Mouse (Mus musculus): ENCODE results near the gene Bhlhe23. TPM values are rescaled to one million over a fixed set of nuclear protein-coding genes. Genes with fewer than 3 reads are reported as not detected.

The Bhlhe23 gene
- polyA plus RNA-seq, 1 experiment from 2014 or later, result 2.8 TPM

DNA sequence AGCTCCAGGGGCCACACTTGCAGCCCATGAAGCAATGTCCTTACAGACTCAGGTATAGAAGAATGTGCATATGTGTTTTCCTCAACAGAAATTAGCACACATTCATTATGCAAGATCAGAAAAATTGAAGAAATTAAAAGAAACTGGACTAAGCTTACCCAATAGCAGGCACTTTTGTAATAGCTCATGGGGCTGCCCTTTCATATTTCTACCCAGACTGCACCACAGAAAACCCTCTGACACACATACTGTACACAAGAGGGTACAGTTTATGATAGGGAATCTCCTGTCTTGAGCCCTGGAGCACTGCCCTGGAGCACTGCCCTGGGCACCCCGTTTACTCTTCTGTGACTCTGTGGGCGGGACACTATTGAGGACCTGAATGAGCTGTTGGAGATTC is 38.7 kb downstream of the Bhlhe23 start:
- Histone ChIP-seq H3K4me1 (ENCODE audit: control insufficient read depth, insufficient read depth, low read length) (no peaks in the 10 kb centered on the region), H3K9ac (replicated peaks; ENCODE audit: low read depth, low read length) (no peak overlapping the region), H3K27me3 (ENCODE audit: control insufficient read depth, insufficient read depth, low read length) (no peaks in the 10 kb centered on the region), H3K27ac (ENCODE audit: low read depth, low read length) (no peak overlapping the region), H3K4me2 (ENCODE audit: low read depth, low read length) (no peak overlapping the region), H3K36me3 (ENCODE audit: control insufficient read depth, insufficient read depth, low read length) (no peaks in the 10 kb centered on the region), H3K4me3 (ENCODE audit: low read depth, low read length) (no peak overlapping the region), H3K9me3 (ENCODE audit: control insufficient read depth, low read length) (no peaks in the 10 kb centered on the region)
- WGBS, result 78% methylated on average over 2 of the region's 2 CpGs
- no peak for ATAC-seq (ENCODE audit: low read depth)

DNA sequence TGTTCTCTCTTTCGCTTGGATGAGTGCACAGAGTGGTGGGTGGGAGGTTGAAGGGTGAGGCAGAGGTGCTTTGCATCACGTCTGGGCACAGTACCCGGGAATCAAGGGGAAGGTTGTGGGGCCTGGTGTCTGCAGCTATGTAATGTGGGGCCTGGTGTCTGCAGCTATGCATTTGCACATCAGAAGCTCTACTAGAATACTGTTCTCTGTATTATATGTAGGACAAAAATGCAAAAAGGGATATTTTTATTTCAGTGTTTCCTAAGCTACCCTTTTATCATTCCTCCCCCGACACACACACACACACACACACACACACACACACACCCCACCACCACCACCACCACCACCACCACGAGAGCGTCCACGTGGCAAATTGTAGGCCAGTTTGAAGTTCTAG is 41.5 kb downstream of the Bhlhe23 start:
- H3K36me3 ChIP-seq (ENCODE audit: control insufficient read depth, insufficient read depth, low read length), result no peaks in the 10 kb centered on the region
- no peaks in the 10 kb centered on the region for H3K4me1 ChIP-seq (ENCODE audit: control insufficient read depth, insufficient read depth, low read length)
- no peak overlapping the region for H3K4me3 ChIP-seq (ENCODE audit: low read depth, low read length)
- no peaks in the 10 kb centered on the region for H3K27me3 ChIP-seq (ENCODE audit: control insufficient read depth, insufficient read depth, low read length)
- no peak overlapping the region for H3K27ac ChIP-seq (ENCODE audit: low read depth, low read length)
- WGBS, result 90% methylated on average over 7 of the region's 7 CpGs
- H3K9me3 ChIP-seq (ENCODE audit: control insufficient read depth, low read length), result no peaks in the 10 kb centered on the region
- no peak overlapping the region for H3K9ac ChIP-seq (replicated peaks; ENCODE audit: low read depth, low read length)
- H3K4me2 ChIP-seq (ENCODE audit: low read depth, low read length), result no peak overlapping the region
- no peak for ATAC-seq (ENCODE audit: low read depth)

DNA sequence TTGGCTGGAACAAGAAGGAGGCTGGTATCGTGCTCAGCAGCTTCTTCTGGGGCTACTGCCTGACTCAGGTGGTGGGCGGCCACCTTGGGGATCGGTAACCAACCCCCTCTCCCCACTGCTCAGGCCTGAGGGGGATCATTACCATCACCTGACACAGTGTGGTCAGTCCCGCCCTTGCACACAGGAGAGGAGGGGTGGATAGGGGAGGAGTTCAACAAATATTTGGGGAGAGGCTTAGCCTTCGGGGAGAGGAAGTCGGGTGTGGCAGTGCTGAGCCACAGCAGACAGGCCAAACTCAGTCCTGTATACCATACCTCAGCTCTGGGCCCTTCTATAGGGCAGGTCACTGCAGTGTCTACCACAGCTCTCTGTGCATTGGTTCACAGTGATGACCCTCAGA is 44.7 kb downstream of the Bhlhe23 start:
- Histone ChIP-seq H3K9ac (replicated peaks; ENCODE audit: low read depth, low read length) (no peak overlapping the region), H3K27ac (ENCODE audit: low read depth, low read length) (no peak overlapping the region), H3K4me2 (ENCODE audit: low read depth, low read length) (no peak overlapping the region), H3K4me1 (ENCODE audit: control insufficient read depth, insufficient read depth, low read length) (no peaks in the 10 kb centered on the region), H3K9me3 (ENCODE audit: control insufficient read depth, low read length) (no peaks in the 10 kb centered on the region), H3K4me3 (ENCODE audit: low read depth, low read length) (no peak overlapping the region), H3K36me3 (ENCODE audit: control insufficient read depth, insufficient read depth, low read length) (no peaks in the 10 kb centered on the region), H3K27me3 (ENCODE audit: control insufficient read depth, insufficient read depth, low read length) (no peaks in the 10 kb centered on the region)
- no peak for ATAC-seq (ENCODE audit: low read depth)
- WGBS, result 73% methylated on average over 6 of the region's 6 CpGs

DNA sequence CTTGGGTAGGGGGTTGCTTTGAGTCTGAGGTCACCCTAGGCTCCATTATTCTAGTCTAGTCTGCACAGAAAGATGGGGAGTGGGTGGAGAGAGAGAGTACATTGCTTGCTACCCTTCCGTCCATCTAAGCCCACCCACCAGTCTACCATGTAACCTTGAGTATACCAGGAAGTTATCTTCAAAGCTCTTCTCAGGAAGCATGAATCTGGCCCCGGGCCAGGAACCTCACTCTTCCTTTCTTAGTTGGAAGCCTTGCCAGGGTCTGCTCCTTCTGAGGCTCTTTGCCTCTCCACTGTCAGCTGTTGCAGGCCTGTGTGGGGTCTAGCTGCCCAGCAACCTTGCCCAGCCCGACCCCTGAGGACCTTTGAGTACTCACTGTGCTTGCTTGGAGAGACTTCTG is 45.7 kb downstream of the Bhlhe23 start:
- Histone ChIP-seq H3K9ac (replicated peaks; ENCODE audit: low read depth, low read length) (no peak overlapping the region), H3K36me3 (ENCODE audit: control insufficient read depth, insufficient read depth, low read length) (no peaks in the 10 kb centered on the region), H3K4me2 (ENCODE audit: low read depth, low read length) (no peak overlapping the region), H3K27me3 (ENCODE audit: control insufficient read depth, insufficient read depth, low read length) (no peaks in the 10 kb centered on the region), H3K27ac (ENCODE audit: low read depth, low read length) (no peak overlapping the region), H3K4me1 (ENCODE audit: control insufficient read depth, insufficient read depth, low read length) (no peaks in the 10 kb centered on the region), H3K9me3 (ENCODE audit: control insufficient read depth, low read length) (no peaks in the 10 kb centered on the region), H3K4me3 (ENCODE audit: low read depth, low read length) (no peak overlapping the region)
- no peak for ATAC-seq (ENCODE audit: low read depth)
- 83% methylated on average over 3 of the region's 3 CpGs for WGBS

DNA sequence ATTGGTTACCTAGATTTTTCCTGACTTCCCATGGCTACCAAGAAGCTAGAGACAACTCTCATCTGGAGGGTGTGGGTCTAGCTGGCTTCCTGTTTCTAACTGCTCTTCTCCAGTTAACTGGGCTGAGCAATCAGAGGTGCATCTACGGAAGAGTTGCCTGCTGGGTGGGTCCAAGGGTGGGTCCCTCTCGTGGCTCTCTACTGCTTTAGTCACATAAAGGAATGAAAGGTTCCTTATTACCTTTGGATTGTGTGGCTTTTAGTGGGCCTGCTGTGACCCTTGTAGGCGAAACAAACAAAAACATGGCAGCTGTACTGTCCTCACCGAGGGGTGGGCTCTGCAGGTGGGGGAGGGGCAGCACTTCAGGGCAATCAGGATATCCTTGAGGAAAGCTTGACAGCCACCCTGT is 49.1 kb downstream of the Bhlhe23 start:
- Histone ChIP-seq H3K4me2 (ENCODE audit: low read depth, low read length) (no peak overlapping the region), H3K4me1 (ENCODE audit: control insufficient read depth, insufficient read depth, low read length) (no peaks in the 10 kb centered on the region), H3K27ac (ENCODE audit: low read depth, low read length) (no peak overlapping the region), H3K4me3 (ENCODE audit: low read depth, low read length) (no peak overlapping the region), H3K9me3 (ENCODE audit: control insufficient read depth, low read length) (no peaks in the 10 kb centered on the region), H3K9ac (replicated peaks; ENCODE audit: low read depth, low read length) (no peak overlapping the region), H3K36me3 (ENCODE audit: control insufficient read depth, insufficient read depth, low read length) (peaks cover 9% of the 10 kb centered on the region), H3K27me3 (ENCODE audit: control insufficient read depth, insufficient read depth, low read length) (no peaks in the 10 kb centered on the region)
- WGBS, result 32% methylated on average over 4 of the region's 4 CpGs
- no peak for ATAC-seq (ENCODE audit: low read depth)

DNA sequence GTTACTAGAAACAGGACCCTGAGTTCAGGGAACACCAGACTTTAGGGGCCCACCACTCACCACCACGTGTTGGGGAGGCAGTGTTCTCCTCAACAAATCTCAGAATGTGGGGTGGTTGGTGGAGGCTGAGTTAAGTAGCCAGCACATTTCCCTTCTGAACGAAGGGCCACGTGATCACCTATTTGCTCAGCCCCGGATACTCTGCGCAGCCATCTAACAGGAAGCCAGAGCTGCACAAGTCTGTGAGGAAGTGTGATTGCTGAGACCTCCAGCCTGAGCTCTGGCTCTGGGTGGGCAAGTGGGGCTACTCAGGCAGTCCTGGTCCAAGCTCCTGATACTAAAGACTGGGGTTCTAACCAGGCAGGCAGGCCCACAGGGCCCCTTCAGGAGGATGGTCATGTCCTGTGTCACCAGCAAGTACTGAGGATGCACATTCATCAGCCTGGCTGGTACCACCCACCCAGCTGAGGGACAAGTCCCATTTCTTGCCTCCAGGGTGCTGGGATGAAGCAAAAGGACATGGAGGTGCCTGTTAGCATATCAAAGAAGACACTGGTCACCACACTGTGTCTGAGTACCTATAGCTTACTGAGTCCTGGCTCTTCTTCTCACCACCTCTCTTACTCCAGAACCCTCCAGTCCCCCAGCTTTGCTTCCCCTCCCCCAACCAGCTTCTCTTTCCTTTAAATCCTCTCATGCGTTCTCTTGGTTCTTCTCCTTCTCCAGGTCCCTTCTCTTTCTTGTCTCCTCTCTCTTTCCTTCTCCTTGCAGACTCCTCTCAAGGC is 49.9 kb downstream of the Bhlhe23 start:
- no peak overlapping the region for H3K4me3 ChIP-seq (ENCODE audit: low read depth, low read length)
- H3K27me3 ChIP-seq (ENCODE audit: control insufficient read depth, insufficient read depth, low read length), result no peaks in the 10 kb centered on the region
- H3K9me3 ChIP-seq (ENCODE audit: control insufficient read depth, low read length), result no peaks in the 10 kb centered on the region
- H3K27ac ChIP-seq (ENCODE audit: low read depth, low read length), result no peak overlapping the region
- H3K4me1 ChIP-seq (ENCODE audit: control insufficient read depth, insufficient read depth, low read length), result no peaks in the 10 kb centered on the region
- H3K9ac ChIP-seq (replicated peaks; ENCODE audit: low read depth, low read length), result no peak overlapping the region
- H3K4me2 ChIP-seq (ENCODE audit: low read depth, low read length), result no peak overlapping the region
- whole genome bisulfite sequencing, result 79% methylated on average over 6 of the region's 6 CpGs
- H3K36me3 ChIP-seq (ENCODE audit: control insufficient read depth, insufficient read depth, low read length), result peaks cover 14% of the 10 kb centered on the region
- no peak for ATAC-seq (ENCODE audit: low read depth)

DNA sequence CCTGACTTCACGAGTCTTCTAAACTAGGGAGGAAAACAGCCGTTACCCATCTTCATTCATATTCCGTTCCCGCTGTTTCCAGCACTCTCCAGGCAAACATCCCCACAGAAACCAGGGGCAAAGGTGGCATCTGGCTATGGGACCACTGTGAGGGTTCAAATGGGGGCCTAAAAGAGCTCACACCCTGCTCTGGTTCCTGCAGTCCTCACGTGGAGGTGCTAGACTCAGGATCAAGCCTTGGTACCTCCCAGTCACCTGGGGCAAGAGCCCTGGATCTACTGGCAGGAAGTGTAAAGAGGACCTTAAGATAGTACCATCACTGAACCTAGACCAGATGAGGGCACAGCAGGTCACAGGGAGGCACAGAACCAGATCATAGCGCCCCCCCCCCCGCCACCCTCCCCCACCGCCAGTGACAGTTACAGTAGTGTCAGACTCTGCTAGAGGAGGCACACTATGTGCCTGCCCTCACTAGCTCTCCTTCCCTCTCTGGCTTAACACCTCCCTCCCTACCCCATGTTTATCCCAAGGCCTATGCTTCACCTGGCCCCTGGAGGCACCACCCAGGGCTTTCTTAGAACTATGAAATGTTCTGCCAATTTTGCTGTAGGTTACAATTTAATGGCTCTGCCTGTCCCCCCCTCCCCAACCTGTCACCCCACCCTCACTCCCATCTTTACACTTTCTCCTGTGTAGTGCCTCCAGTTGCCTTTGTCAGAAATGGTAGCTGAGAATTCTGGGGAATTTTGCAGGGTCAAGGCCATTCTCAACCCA is 50.7 kb downstream of the Bhlhe23 start:
- H3K27me3 ChIP-seq (ENCODE audit: control insufficient read depth, insufficient read depth, low read length), result no peaks in the 10 kb centered on the region
- peaks cover 23% of the 10 kb centered on the region for H3K36me3 ChIP-seq (ENCODE audit: control insufficient read depth, insufficient read depth, low read length)
- no peak for ATAC-seq (ENCODE audit: low read depth)
- no peak overlapping the region for H3K9ac ChIP-seq (replicated peaks; ENCODE audit: low read depth, low read length)
- H3K4me2 ChIP-seq (ENCODE audit: low read depth, low read length), result no peak overlapping the region
- no peak overlapping the region for H3K4me3 ChIP-seq (ENCODE audit: low read depth, low read length)
- H3K4me1 ChIP-seq (ENCODE audit: control insufficient read depth, insufficient read depth, low read length), result no peaks in the 10 kb centered on the region
- 37% methylated on average over 8 of the region's 8 CpGs for whole genome bisulfite sequencing
- no peak overlapping the region for H3K27ac ChIP-seq (ENCODE audit: low read depth, low read length)
- H3K9me3 ChIP-seq (ENCODE audit: control insufficient read depth, low read length), result no peaks in the 10 kb centered on the region

DNA sequence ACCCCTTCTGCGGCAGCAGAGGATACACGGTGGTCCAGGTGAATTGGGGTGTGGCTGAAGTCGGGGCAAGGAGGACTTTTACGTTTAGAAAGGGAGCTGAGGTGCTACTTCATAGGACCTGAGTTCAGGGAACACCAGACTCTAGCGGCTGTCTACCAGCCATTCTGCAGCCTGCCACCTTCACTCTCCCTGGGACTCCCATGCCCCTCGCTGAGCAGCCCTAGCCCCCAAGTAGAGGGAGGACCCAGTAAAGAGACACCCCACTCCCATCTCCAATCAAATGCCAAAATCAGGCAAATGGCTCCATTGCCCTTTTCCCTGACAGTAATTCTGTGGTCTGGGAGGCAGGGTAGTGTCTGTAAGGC is 51.3 kb downstream of the Bhlhe23 start:
- Histone ChIP-seq H3K4me3 (ENCODE audit: low read depth, low read length) (no peak overlapping the region), H3K9ac (replicated peaks; ENCODE audit: low read depth, low read length) (no peak overlapping the region), H3K36me3 (ENCODE audit: control insufficient read depth, insufficient read depth, low read length) (peaks cover 28% of the 10 kb centered on the region), H3K27me3 (ENCODE audit: control insufficient read depth, insufficient read depth, low read length) (no peaks in the 10 kb centered on the region), H3K4me2 (ENCODE audit: low read depth, low read length) (no peak overlapping the region), H3K27ac (ENCODE audit: low read depth, low read length) (no peak overlapping the region), H3K4me1 (ENCODE audit: control insufficient read depth, insufficient read depth, low read length) (no peaks in the 10 kb centered on the region), H3K9me3 (ENCODE audit: control insufficient read depth, low read length) (no peaks in the 10 kb centered on the region)
- ATAC-seq (ENCODE audit: low read depth), result no peak
- 13% methylated on average over 6 of the region's 6 CpGs for WGBS

DNA sequence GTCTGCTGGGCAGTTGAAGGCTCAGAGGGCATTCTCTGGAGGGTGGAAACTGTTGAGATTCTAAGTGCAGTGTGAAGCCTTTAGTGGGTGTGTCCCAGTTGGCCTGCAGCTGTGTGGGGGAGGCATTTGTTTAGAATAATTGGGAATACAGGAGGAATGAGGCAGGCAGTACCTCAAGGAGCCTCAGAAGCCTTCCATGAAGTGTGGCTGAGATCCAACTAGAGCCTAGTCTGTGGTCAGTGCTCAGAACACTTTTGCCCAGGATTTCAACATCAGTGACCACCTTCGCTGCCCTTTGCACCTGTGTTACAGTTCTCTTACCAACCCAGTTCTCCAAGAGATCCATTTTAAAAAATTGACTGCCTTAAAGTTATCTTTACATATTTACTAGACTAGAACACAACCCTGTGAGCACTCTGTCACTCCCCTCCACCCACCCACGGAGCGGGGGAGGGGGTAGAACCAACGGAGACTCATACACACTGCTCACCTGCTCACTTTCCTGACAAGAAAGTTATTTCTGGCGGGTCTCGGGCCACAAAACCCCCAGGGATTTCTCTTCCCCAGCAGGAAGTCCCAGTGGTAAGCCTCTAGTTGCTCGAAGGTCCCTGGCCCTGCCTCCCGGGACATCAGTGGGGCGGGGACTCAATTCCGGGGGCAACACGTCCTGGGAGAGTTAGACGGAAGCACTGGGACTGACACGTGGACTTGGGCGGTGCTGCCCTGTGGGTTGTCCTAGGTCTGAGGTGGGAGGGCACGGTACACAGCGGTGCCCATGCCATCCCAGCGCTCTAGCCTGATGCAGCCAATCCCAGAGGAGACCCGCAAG is 51.9 kb downstream of the Bhlhe23 start, which contains the start of gene Slc17a9:
Slc17a9 (plus strand) TSS at position 679 of the 829 bp plus-strand sequence.
- Histone ChIP-seq H3K4me3 (ENCODE audit: low read depth, low read length) (no peak within 1 kb of the TSS), H3K4me2 (ENCODE audit: low read depth, low read length) (no peak within 1 kb of the TSS), H3K9ac (replicated peaks; ENCODE audit: low read depth, low read length) (no peak within 1 kb of the TSS), H3K27me3 (ENCODE audit: control insufficient read depth, insufficient read depth, low read length) (no peaks in the 10 kb centered on the region), H3K27ac (ENCODE audit: low read depth, low read length) (no peak within 1 kb of the TSS), H3K4me1 (ENCODE audit: control insufficient read depth, insufficient read depth, low read length) (no peaks in the 10 kb centered on the region), H3K9me3 (ENCODE audit: control insufficient read depth, low read length) (no peaks in the 10 kb centered on the region), H3K36me3 (ENCODE audit: control insufficient read depth, insufficient read depth, low read length) (peaks cover 31% of the 10 kb centered on the region)
- no peak for ATAC-seq (ENCODE audit: low read depth)
- 9% methylated on average over 18 of the region's 18 CpGs for WGBS
